Mouse (Mus musculus): Measurements from ENCODE around the gene Ugt1a8.
"Not testable (repeated sequence)": the region's sequence is repeated elsewhere in the genome, so short reads cannot be mapped to it uniquely, and the experiment has no call there.

Ugt1a8 gene

GRCm38 (mm10) chr1:88109027-88109557 lies 21.5 kb downstream of the Ugt1a8 start:
- DNase-seq (ENCODE audit: low read depth, low spot score): not testable (repeated sequence)

GRCm38 (mm10) chr1:88109604-88110003 lies 22.0 kb downstream of the Ugt1a8 start:
- not testable (repeated sequence) for DNase-seq (ENCODE audit: low read depth, low spot score)

DNA sequence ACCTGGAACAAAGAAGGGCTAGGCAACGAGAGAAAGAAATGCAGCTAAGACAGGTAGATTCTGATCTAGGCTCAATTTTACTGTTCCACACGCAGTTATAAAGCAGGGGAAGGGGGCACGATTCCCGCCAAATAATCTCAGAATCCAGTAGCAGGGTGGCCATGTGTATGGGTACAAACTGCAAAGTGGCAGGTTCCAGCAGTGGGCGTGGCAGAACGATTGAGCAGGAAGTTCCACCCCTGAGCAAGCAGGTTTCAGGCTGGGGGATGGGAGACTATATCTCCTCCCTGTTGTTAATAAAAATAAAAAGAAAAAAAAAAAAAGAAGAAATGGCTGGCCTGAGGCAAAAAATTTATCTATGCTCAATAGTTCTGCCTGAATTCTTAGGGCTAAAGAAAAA lies 25.2 kb downstream of the Ugt1a8 start:
- DNase-seq (ENCODE audit: low read depth, low spot score): not testable (repeated sequence)

DNA sequence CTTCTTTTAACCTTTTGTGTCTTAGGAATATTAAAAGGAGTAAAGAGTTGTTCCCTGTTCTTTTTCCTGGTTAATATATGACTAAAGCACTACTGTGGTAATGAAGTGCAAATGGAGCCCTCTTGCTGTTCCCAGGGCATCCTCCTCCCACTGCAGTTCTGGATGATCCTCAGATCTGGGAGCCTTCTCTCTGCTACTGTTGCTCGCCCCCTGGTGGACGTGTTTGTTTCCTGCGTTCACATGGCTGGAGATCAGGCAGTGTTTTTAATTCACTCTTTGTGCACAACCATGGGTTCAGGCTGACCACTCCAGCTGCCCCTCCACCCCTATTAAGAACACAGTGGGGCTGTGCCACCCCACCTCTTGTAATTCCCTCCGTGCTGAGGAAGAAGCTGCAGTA lies 32.9 kb downstream of the Ugt1a8 start:
- DNase-seq (ENCODE audit: low read depth, low spot score): not testable (repeated sequence)

DNA sequence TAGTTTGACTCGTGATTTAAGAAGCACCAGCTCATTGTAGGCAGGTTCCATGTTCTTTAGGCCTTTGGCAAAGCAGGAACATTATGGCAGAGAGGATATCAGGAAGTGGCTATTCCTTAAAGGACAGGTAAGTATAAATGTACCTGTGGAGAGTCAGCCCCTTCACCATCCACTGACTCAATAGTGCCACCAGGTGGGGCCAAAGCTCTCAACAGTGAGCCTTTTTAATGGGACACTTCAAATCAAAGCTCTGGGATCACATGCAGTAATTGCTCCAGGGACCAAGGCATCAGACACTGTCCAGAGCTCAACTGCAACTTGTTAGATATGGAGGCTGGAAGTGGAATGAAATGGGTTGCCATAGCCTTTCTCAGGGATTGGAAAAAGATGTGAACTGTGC lies 33.9 kb downstream of the Ugt1a8 start:
- not testable (repeated sequence) for DNase-seq (ENCODE audit: low read depth, low spot score)

- DNase-seq (ENCODE audit: low read depth, low spot score): not testable (repeated sequence)
These were observed 38.3 kb downstream of the Ugt1a8 start for GRCm38 (mm10) chr1:88125827-88126360.

DNA sequence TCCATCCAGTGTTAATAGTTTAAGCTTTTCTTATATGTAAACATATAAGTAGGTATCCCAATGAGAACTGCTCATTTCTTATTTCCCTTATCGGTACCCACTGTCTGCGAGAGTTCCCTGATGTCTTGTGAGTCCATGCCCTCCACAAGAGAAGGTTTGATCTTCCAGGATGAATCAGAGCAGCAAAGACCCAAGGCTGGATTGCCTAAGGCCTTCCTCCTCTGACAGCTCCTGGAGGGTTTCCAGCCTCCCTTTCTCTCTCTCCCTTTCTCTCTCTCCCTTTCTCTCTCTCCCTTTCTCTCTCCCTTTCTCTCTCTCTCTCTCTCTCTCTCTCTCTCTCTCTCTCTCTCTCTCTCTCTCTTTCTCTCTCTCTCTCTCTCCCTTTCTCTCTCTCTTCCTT lies 41.5 kb downstream of the Ugt1a8 start:
- DNase-seq (ENCODE audit: low read depth, low spot score): not testable (repeated sequence)

- not testable (repeated sequence) for DNase-seq (ENCODE audit: low read depth, low spot score)
These were observed 42.6 kb downstream of the Ugt1a8 start for GRCm38 (mm10) chr1:88130223-88130622.

DNA sequence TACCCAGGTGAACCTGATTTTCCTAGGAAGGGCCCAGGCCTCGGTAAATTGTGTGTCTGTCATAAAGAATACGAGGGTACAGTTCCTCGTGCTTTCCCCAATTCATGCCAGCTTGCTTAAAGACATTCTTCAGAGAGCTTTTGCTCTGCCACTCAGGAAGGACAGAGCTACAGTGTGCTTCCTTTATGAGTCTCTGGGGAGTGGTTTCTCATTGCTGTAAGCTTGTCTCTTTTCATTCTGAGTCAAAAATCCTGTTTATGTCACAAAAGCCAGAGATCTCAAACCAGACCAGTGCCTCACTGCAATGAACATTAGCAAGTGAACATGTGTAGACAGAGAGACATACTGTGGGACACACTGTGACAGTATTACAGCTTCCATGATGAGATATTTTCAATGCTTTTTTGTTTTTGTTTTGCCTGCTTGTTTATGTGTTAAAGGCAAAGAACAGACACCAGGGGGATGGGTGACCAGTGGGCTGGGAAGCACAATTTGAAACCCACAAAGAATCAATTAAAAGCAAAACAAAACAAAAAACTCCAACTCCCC lies 46.4 kb downstream of the Ugt1a8 start:
- DNase-seq (ENCODE audit: low read depth, low spot score): no peak

DNA sequence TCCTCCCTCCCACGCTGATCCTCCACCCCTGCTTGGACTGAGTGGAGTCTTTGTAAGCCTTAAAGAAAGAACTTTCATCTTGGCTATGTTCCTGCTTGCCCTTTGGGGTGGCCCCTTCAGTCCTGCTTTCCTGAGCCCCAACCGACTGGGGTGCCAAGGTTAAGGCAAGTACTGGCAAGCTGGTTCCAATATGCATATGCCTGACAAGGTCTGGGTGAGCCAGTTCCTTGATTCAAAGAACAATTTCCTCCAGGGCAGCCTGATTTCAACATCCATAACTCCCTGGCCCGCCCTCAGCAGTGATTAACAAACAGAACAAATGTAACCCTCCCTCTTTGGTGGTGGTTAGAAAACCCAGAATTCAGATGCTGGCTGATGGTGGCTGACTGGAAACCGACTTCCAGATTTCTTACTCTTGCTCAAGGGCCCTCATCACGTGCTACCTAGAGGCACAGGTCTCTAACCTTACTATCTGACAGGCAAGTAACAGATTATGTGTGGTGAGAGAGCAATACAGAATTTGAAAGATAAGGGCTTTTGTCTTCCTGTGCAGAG lies 46.9 kb downstream of the Ugt1a8 start, which contains the start of gene Ugt1a6a:
Gene Ugt1a6a, plus strand, starts transcription at position 353 of the 555 bp plus-strand sequence.
- not testable (repeated sequence) for DNase-seq (ENCODE audit: low read depth, low spot score)

DNA sequence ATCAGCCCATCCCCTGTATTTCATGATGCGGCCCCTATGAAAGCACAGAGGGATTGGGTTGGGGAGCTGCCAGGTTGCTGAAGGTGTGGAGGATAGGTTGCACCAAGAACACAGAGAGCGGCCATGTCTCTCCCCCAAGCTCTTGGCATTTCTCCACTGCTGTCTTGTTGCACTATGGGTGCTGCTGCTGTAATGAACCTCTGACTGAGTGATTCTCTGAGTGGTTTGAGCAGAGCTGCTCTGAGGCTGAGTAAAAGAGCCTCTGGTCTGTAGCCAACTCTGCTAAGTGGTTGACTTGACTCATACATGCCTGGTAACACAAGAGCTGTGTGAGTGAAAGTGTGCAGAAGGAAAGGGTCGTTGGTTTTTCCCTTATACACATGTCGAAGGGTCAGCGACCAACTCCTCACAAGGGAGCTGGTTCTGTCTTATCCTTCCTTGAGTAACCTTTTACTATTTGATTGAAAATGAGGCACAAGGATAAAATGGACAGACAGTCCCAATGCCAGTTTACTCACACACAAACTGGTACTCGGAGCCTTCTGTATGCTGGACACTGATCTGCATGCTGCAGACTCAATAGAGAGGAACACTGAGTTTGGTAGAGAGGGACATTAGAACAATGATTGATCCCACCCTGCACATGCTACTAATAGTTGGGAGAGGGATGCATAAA lies 47.8 kb downstream of the Ugt1a8 start:
- DNase-seq (ENCODE audit: low read depth, low spot score): not testable (repeated sequence)

DNA sequence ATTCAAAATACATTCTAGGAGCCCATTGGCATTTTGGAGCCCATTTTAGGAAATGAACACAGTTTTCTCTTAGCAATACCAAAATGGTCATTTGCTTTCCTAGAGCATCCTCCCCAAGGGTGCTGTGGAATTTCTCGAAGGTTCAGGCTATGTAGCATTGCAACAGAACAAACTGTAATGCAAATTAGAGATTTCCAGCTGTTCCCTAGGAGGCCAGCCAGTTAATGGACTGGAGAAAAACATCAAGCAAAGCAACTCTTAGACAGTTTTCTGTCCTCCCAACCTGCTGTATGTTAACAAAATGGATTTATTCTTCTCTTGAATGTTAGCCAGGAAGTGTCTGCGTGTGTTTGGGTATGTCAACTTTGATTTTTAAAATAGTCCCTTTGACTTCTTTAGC lies 49.0 kb downstream of the Ugt1a8 start:
- no peak for DNase-seq (ENCODE audit: low read depth, low spot score)

GRCm38 (mm10) chr1:88137264-88137663 lies 49.7 kb downstream of the Ugt1a8 start:
- DNase-seq (ENCODE audit: low read depth, low spot score): no peak

GRCm38 (mm10) chr1:88138145-88138544 lies 50.5 kb downstream of the Ugt1a8 start:
- no peak for DNase-seq (ENCODE audit: low read depth, low spot score)

DNA sequence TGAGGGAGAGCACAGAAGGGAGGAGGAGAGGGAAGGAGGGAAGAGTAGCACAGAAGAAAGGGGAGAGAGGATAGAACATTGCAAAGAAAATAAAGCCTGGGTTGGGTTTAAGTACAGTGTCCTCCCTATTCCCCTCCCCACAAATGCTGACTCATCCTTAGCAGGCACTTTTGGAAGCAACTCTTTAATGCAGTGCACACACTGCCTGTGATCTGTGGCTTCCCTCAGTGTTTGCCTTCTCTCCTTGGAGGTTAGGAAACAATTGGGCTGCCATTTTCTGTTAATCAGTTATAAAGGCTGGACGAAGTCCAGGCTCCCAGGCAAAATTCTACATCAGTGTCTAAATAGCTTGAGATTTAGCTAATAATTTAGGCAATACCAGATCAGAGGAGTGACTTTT lies 52.9 kb downstream of the Ugt1a8 start:
- not testable (repeated sequence) for DNase-seq (ENCODE audit: low read depth, low spot score)

DNA sequence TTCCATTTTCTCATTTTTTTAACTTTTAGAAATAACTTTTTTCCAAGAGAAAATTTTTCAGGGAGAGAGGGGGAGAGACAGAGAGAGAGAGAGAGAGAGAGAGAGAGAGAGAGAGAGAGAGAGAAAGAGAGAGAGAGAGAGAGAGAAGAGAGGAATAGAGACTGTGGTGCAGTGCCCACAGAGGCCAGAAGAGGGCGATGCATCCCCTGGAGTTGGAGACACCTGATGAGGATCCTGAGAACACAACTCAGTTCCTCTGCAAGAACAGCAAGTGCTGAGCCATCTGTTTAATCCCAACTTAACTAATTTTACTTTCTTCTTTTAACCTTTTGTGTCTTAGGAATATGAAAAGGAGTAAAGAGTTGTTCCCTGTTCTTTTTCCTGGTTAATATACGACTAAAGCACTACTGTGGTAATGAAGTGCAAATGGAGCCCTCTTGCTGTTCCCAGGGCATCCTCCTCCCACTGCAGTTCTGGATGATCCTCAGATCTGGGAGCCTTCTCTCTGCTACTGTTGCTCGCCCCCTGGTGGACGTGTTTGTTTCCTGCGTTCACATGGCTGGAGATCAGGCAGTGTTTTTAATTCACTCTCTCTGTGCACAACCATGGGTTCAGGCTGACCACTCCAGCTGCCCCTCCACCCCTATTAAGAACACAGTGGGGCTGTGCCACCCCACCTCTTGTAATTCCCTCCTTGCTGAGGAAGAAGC lies 56.5 kb downstream of the Ugt1a8 start:
- not testable (repeated sequence) for DNase-seq (ENCODE audit: low read depth, low spot score)

- DNase-seq (ENCODE audit: low read depth, low spot score): not testable (repeated sequence)
These were observed 57.7 kb downstream of the Ugt1a8 start for GRCm38 (mm10) chr1:88145278-88145677.

GRCm38 (mm10) chr1:88150133-88150532 lies 62.5 kb downstream of the Ugt1a8 start:
- not testable (repeated sequence) for DNase-seq (ENCODE audit: low read depth, low spot score)

- no peak for DNase-seq (ENCODE audit: low read depth, low spot score)
These were observed 70.8 kb downstream of the Ugt1a8 start for GRCm38 (mm10) chr1:88158430-88158829.

- DNase-seq (ENCODE audit: low read depth, low spot score): no peak
These were observed 78.1 kb downstream of the Ugt1a8 start, which contains the start of gene Ugt1a5 for GRCm38 (mm10) chr1:88165711-88166110. Ugt1a5 (plus strand) TSS chr1:88166012.

GRCm38 (mm10) chr1:88172190-88172589 lies 84.6 kb downstream of the Ugt1a8 start:
- not testable (repeated sequence) for DNase-seq (ENCODE audit: low read depth, low spot score)

GRCm38 (mm10) chr1:88179657-88180056 lies 92.0 kb downstream of the Ugt1a8 start:
- DNase-seq (ENCODE audit: low read depth, low spot score): no peak
